Mouse (Mus musculus) liver, embryonic 14.5 days (tissue): ENCODE measurements around the gene Cdc42se2.

Source experiments
- CTCF ChIP-seq: IDR thresholded peaks from 2 replicates; pipeline ENCODE4 v1.5.1; 2016; ENCODE audit warnings: antibody characterized with exemption, low read depth, control low read depth
- EP300 ChIP-seq: IDR thresholded peaks from 2 replicates; pipeline ENCODE4 v1.6.1; 2016; ENCODE audit warnings: antibody characterized with exemption, low read depth

- no peak for TF ChIP-seq CTCF
- TF ChIP-seq EP300: no peak
Measured at GRCm38 (mm10) chr11:54754301-54755147, 33.0 kb downstream of the Cdc42se2 start.
